Mouse (Mus musculus): Measurements from ENCODE around the gene Pappa. TPM values are rescaled to one million over a fixed set of nuclear protein-coding genes. Genes with fewer than 3 reads are reported as not detected.

The Pappa gene
- total RNA-seq, 2 experiments from 2014 or later: 0.23 to 0.48 TPM

- DNase-seq (ENCODE audit: low spot score in 2 of 2): no peak
Measured at GRCm38 (mm10) chr4:65325816-65326215, 201.8 kb downstream of the Pappa start.

DNA sequence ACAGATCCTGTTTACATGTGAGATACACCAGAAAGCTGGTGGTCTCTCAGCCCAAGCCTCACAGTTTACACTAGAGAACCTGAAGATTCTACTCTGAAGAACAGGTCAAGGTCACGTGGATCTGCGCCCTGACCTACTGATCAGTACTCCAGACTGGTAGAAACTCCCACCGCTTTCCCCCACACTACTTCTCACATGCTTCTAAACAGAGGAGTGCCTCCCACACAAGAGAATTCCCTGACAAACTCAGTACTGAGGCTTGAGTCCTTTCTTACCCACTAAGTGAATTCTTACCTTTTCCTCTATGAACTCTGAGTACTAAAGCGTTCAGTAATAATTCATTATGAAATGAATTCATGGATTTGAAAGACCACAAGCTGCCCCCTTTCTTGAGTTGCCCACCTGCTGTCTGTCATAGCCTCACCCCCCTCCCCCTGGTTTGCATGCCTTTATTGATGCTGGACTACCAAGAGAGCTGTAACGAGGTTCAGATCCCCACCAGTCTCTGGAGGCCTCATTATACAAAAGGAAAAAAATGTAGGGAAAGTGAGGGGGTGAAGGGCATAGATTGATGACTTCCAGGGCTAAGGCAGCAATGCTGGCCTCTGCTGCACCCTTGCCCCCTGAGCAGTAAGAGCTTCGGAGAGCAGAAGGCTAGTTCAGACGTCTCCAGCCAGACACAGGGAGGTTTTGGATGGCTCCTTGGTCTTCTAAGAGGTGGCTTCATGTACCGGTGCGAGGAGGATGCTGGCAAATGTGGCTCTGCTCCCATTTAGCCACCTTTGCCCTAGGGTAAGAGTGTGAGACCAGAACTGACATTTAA is 204.7 kb downstream of the Pappa start:
- DNase-seq (ENCODE audit: low spot score in 2 of 2): no peak

DNA sequence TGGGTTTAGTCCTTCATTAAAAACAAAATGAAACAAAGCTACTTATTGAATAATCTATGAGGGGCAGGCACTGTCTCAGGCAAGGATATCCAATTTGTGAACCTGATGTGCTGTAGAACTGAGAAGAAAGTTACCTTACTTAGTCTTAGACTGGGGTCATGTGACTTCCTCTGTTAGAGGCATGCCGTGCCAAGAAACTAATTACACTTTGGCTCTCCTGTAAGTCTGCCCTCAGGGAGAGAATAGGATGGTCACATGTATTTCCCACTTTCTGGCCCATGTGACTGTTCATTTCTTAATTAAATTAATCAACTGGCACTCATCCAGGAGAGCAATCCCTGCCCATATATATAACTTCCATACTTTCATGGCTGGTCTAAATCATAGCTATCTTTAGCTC is 209.7 kb downstream of the Pappa start:
- DNase-seq (ENCODE audit: low spot score in 2 of 2): no peak

DNA sequence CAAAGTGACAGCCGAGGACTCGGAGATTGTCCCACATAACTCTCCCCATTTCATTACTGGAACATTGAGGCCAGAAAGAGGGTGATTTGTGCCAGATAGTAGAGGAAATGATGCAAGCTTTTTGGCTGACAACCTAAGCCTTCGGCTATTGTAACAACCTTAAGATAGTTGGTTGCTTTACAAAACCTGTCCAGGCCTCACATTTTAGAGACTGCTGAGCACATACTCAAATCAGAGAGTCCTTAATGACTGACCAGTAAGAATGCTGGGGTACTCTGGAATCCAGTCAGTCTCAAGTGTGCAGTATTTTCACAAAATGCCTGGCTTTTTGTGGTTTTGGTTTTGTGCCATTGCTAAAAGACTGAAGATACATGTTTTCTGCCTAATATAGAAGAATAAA is 217.8 kb downstream of the Pappa start:
- no peak for DNase-seq (ENCODE audit: low spot score in 2 of 2)

- DNase-seq (ENCODE audit: low spot score in 2 of 2): no peak
Measured at GRCm38 (mm10) chr4:65350521-65350920, 226.5 kb downstream of the Pappa start.

DNA sequence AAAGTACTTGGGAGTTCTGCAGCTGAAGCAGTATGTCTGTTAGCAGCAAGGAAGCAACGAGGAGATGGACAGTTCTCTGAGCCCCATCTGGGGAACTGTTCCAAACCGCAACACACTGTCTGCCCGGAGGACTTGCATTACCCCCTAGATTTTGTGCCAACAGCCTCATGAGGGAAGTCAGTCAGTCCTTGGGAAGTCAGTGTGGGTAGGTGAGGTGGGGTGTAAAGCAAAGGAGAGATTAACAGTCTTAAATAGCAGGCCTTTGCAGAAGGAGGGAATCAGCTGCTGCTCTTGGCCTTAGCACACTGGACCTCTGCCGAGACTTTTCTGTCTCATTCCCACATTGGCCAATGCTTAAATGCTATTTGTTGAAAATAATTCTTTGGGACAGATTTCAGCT is 230.6 kb downstream of the Pappa start:
- DNase-seq (ENCODE audit: low spot score in 2 of 2): no peak

- no peak for DNase-seq (ENCODE audit: low spot score in 2 of 2)
Measured at GRCm38 (mm10) chr4:65367135-65367534, 243.2 kb downstream of the Pappa start.

DNA sequence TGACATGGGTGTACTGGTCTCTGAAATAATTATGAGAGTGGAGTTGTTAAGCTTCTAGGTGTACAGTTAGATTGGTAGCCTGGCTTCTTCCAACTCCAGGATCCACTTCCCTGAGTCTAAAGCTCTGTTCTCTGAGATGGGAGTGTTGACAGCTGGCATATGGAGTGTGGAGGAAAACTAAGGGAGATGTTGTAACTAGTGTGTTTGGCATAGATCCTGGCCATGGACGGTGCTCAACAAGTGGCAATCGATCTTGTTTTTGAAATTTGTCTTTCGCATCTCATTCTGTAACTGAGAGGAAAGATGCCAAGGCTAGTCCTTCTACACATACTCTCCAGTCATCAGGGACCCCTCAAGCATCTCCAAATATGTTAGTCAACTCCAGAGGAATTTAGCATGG is 248.8 kb downstream of the Pappa start:
- DNase-seq (ENCODE audit: low spot score in 2 of 2): no peak

- no peak for DNase-seq (ENCODE audit: low spot score in 2 of 2)
Measured at GRCm38 (mm10) chr4:65373841-65374240, 249.9 kb downstream of the Pappa start.

GRCm38 (mm10) chr4:65376571-65376970 is 252.6 kb downstream of the Pappa start:
- DNase-seq (ENCODE audit: low spot score in 2 of 2): no peak

- no peak for DNase-seq (ENCODE audit: low spot score in 2 of 2)
Measured at GRCm38 (mm10) chr4:65379461-65379860, 255.5 kb downstream of the Pappa start.

DNA sequence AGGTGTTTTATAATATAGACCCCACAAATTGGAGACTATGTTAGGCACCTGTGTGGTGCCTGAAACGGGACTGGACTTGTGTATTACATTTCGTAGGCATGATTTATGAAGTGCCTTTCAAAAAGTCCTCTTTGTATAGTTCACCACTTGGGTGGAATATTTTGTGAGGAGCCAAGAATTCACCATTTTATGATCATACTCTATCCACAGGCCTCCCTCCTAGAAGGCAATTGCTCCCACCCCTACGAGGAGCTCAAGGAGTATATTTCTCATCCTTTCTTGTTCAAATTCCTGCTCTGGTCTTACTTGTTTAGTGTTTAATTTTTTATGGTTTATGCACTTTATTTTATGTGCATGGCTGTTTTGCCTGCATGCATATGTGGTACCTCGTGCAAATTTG is 259.1 kb downstream of the Pappa start:
- no peak for DNase-seq (ENCODE audit: low spot score in 2 of 2)

- no peak for DNase-seq (ENCODE audit: low spot score in 2 of 2)
Measured at GRCm38 (mm10) chr4:65391001-65391400, 267.0 kb downstream of the Pappa start.

- no peak for DNase-seq (ENCODE audit: low spot score in 2 of 2)
Measured at GRCm38 (mm10) chr4:65396806-65397205, 272.8 kb downstream of the Pappa start.

- DNase-seq (ENCODE audit: low spot score in 2 of 2): no peak
Measured at GRCm38 (mm10) chr4:65399457-65399856, 275.5 kb downstream of the Pappa start.

- no peak for DNase-seq (ENCODE audit: low spot score in 2 of 2)
Measured at GRCm38 (mm10) chr4:65402286-65402685, 278.3 kb downstream of the Pappa start.

DNA sequence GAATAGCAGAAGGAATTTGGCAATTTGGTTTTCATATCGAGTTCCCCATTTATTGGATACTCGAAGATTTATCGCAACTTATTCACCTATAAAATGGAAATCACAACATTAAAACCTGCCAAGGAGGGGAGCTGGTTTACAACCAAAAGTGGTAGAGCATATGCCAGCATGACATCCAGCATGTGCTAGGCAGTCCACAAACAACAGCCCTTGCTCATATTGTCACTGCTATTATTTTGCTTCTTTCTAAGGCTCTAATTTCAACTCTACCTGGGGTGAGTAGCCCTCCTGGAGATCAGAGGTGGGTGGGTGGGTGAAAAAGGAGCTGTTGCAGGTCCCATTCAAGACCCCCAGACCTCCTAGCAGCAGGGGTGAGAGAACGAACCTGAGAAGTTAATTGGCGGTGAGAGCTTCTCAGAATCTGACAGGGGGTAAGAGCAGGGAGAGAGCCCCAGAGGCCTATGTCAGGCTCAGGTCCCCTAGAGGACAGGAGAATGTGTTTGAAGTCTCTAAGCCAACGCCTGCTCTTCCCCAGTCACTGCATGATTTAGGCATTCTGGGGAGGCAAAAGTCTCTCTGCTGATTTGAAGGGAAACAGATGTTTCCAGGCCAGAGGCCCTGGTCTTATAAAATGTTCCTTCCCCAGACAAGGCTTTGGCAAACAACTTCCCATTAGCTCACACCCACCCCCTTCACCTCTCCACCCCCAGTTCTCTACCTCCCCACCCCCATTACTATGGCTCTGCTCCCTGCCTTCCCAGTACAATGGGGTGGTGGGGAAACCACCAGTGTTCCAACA is 279.1 kb downstream of the Pappa start:
- DNase-seq (ENCODE audit: low spot score in 2 of 2): no peak
